Mouse (Mus musculus) lung, postnatal 0 days (tissue): ENCODE measurements around the gene Sart1. TPM values are rescaled to one million over a fixed set of nuclear protein-coding genes. Genes with fewer than 3 reads are reported as not detected.
"Not testable (repeated sequence)": the region's sequence is repeated elsewhere in the genome, so short reads cannot be mapped to it uniquely, and the experiment has no call there.

Experiments
- ATAC-seq: fragments of 200-750 bp; cut with Nextera tagmentation; 2 replicates; pipeline ENCODE4 v1.8.0; 2017; ENCODE audit warnings: moderate library complexity
- DNase-seq: peaks from one replicate; pipeline ENCODE4 v3.0.0-alpha.2; 2016; ENCODE audit warnings: low spot score
- H3K27ac ChIP-seq: fragments of 300-500 bp; sonication (generic); 2 replicates; pipeline ENCODE4 v1.5.1; 2014; ENCODE audit warnings: antibody characterized with exemption, mild to moderate bottlenecking, low read length, mixed read lengths
- H3K27me3 ChIP-seq: fragments of 300-500 bp; sonication (generic); replicated peaks from 2 replicates; pipeline ENCODE4 v1.6.1; 2014; ENCODE audit warnings: low read length, mixed read lengths; ENCODE audit not compliant: insufficient read depth
- H3K36me3 ChIP-seq: fragments of 300-500 bp; sonication (generic); 2 replicates; pipeline ENCODE4 v1.6.1; 2014; ENCODE audit warnings: low read length, mixed read lengths; ENCODE audit not compliant: insufficient read depth
- H3K4me1 ChIP-seq: fragments of 300-500 bp; sonication (generic); 2 replicates; pipeline ENCODE4 v1.6.1; 2014; ENCODE audit warnings: antibody characterized with exemption, low read depth, low read length, mixed read lengths; ENCODE audit not compliant: insufficient read depth
- H3K4me2 ChIP-seq: fragments of 300-500 bp; sonication (generic); replicated peaks from 2 replicates; pipeline ENCODE4 v1.6.1; 2014; ENCODE audit warnings: low read depth, mild to moderate bottlenecking, low read length, moderate library complexity, mixed read lengths
- H3K4me3 ChIP-seq: fragments of 300-500 bp; sonication (generic); 2 replicates; pipeline ENCODE4 v1.5.1; 2014; ENCODE audit warnings: low read depth, low read length
- H3K9ac ChIP-seq: fragments of 300-500 bp; sonication (generic); replicated peaks from 2 replicates; pipeline ENCODE4 v1.6.1; 2014; ENCODE audit warnings: low read depth, mild to moderate bottlenecking
- H3K9me3 ChIP-seq: fragments of 300-500 bp; sonication (generic); 2 replicates; pipeline ENCODE4 v1.6.1; 2016; ENCODE audit warnings: low read length, mixed read lengths
- CTCF ChIP-seq: IDR thresholded peaks from 2 replicates; pipeline ENCODE4 v1.5.1; 2016; ENCODE audit warnings: antibody characterized with exemption, mild to moderate bottlenecking
- EP300 ChIP-seq: IDR thresholded peaks from 2 replicates; pipeline ENCODE4 v1.6.1; 2016; ENCODE audit warnings: antibody characterized with exemption, mild to moderate bottlenecking, control low read depth
- WGBS: fragments of 180-500 bp; shearing (Covaris S2); extraction: QIAGEN DNeasy Blood & Tissue Kit; methylation state at CpG from one replicate; pipeline ENCODE4 v1.1.7; 2014; 5-methylcytosine and 5-hydroxymethylcytosine counted together
- polyA plus RNA-seq: library from polyadenylated mRNA; unstranded; fragments of >200 nt; fragmentation: Nextera tagmentation; extraction: Ambion mirVana; gene quantifications from 2 replicates; pipeline ENCODE4 v1.2.1, GENCODE M21; 2015

The Sart1 gene
- polyA plus RNA-seq, 1 experiment from 2014 or later, result 35.2 TPM

DNA sequence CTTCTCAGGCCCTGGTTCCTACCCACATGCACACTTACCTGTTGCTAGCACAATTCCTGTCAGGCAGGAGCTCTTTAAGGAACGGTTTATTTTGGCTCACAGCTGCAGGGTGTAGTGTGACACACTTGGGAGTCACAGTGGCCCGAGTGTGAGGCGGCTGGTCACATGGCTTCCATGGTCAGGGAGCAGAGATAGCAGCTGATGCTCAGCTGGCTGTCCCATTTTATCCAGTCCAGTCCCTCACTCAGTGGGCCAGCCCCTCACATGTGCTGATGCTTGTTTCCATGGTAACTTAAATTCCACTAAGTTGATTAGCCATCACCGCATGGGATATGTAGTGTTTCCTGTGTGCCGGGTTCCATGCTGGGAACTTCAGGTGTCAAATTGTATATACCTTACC lies 23.5 kb upstream of the Sart1 start:
- no peak for TF ChIP-seq CTCF
- no peak for TF ChIP-seq EP300
- H3K36me3 ChIP-seq, result no peaks in the 10 kb centered on the region
- no peak overlapping the region for H3K9ac ChIP-seq
- H3K9me3 ChIP-seq, result no peaks in the 10 kb centered on the region
- 0 out of 2 replicates have a peak, but pooled peaks cover 9% of the 10 kb centered on the region for H3K4me1 ChIP-seq
- H3K27me3 ChIP-seq, result no peaks in the 10 kb centered on the region
- DNase-seq (no peak), ATAC-seq (no peak)
- H3K4me3 ChIP-seq, result no peak overlapping the region
- no peak overlapping the region for H3K27ac ChIP-seq
- H3K4me2 ChIP-seq, result no peak overlapping the region
- 49% methylated on average over 5 of the region's 5 CpGs for WGBS

DNA sequence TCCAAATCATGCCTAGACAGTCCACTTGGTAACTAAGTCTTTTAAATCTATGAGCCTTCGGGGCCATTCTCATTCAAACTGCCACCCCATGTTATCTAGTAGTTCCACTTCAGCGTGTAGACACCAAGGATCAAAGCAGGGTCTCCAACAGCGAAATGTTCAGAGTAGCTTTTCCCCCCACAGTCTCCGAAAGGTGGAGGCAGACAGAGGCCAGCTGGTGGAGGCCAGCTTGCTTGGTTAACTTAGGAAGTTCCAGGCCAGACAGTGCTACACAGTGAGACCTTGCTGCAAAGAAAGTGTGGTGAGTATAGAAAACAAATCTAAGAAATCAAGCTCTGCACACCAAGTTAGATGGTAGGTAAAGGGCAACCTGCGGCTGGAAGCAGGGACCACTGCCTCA lies 22.1 kb upstream of the Sart1 start:
- Histone ChIP-seq H3K9ac (no peak overlapping the region), H3K9me3 (no peaks in the 10 kb centered on the region), H3K4me2 (no peak overlapping the region), H3K27ac (peak overlapping the region; percentile 51; the same call in 1 of the 2 replicates), H3K36me3 (no peaks in the 10 kb centered on the region), H3K4me3 (no peak overlapping the region), H3K4me1 (0 out of 2 replicates have a peak, but pooled peaks cover 9% of the 10 kb centered on the region), H3K27me3 (no peaks in the 10 kb centered on the region)
- 64% methylated on average over 5 of the region's 5 CpGs for WGBS
- DNase-seq, result no peak
- no peak for TF ChIP-seq EP300
- no peak for TF ChIP-seq CTCF
- no peak for ATAC-seq

DNA sequence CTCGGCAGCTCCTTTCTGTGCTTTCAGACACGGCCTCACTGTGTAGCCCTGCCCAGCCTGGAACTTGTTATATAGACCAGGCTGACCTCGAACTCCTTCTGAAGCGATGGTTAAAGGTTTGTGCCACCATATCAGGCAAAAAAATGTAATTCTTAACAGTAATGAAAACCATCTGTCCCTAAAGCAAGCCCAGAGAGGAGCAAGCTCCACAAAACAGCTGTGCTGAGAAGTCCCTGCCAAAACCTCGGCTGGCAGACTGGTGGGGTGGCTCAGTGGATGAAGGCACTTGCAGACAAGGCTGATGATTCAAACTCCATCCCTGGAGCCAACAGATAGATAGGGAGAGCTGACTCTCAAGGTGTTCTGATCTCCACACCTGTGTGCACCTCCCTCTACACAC lies 20.6 kb upstream of the Sart1 start:
- Histone ChIP-seq H3K36me3 (no peaks in the 10 kb centered on the region), H3K27ac (peak overlapping the region; percentile 99), H3K9ac (no peak overlapping the region), H3K4me2 (no peak overlapping the region), H3K9me3 (no peaks in the 10 kb centered on the region), H3K27me3 (no peaks in the 10 kb centered on the region), H3K4me3 (no peak overlapping the region), H3K4me1 (0 out of 2 replicates have a peak, but pooled peaks cover 5% of the 10 kb centered on the region)
- ATAC-seq (peak; percentile 26), DNase-seq (peak; percentile 79)
- TF ChIP-seq EP300 (no peak), CTCF (no peak)
- whole genome bisulfite sequencing, result 71% methylated on average over 5 of the region's 5 CpGs

DNA sequence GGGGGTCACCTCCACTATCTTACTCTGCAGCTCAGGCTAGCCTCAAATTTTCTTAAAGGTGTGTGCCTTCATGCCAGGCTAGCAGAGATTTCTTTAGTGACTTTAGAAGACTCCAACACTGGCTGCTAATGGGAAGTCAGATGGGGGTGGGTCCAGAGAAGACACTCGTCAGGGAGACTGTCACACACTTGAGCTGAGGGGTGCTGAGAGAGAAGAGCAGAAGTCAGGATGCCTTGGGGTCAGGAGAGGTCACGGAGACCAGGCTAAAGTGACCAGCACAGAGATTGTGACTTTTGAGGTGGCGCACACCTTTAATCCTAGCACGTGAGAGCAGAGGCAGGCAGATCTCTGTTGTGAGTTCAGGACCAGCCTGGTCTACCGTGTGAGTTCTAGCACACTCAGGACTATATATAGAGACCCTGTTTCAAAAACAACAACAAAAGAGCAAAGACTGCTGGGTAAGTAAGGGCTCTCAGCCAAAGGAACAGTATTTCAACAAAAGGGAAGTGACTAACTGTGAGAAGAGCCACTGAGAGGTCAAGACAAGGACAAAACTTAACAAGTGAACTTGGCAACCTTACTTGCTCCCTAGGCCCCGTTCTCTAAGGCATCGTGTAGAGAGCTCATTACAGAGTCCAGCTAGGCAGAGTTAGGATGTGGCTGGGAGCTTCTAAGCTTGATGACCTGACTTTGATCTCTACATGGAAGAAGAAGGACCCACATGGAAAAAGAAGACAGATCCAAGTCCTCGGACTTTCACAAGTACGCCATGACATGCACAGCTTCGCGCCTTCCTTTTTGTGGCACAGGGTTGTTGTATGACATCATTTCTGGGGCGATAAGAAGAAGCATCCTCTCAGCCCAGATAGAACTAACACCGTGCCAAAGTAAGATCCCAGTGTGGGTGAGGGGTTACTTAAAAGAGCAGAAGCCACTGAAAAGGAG lies 19.8 kb upstream of the Sart1 start:
- 58% methylated on average over 13 of the region's 13 CpGs for WGBS
- peak; percentile 92 for DNase-seq

DNA sequence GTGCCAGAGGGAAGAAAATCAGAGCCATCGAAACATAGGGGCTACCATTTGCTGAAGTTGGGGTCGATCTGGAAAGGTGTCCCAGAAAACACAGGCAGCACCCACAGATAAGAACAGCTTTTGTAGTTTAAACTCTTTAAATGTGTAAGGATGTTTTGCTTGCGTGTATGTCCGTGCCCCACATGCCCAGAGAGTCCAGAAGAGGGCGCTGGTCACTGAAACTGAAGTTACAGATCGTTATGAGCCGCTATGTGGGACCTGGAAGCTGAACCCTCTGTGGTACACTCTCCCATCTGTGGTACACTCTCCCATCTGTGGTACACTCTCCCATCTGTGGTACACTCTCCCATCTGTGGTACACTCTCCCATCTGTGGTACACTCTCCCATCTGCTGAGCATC lies 18.6 kb upstream of the Sart1 start:
- WGBS, result 10% methylated on average over 7 of the region's 7 CpGs
- no peaks in the 10 kb centered on the region for H3K27me3 ChIP-seq
- ATAC-seq, result peak; percentile 74

More for the DNA sequence above, 19.8 kb upstream of the Sart1 start:
- H3K36me3 ChIP-seq, result no peaks in the 10 kb centered on the region
- H3K4me2 ChIP-seq, result no peak overlapping the region
- no peak overlapping the region for H3K4me3 ChIP-seq
- H3K9me3 ChIP-seq, result no peaks in the 10 kb centered on the region
- no peaks in the 10 kb centered on the region for H3K27me3 ChIP-seq
- H3K4me1 ChIP-seq, result no peaks in the 10 kb centered on the region
- peak overlapping the region; percentile 99 for H3K27ac ChIP-seq
- no peak overlapping the region for H3K9ac ChIP-seq
- peak; percentile 57; the same call in 1 of the 2 replicates for TF ChIP-seq EP300
- no peak for TF ChIP-seq CTCF
- peak; percentile 43 for ATAC-seq

DNA sequence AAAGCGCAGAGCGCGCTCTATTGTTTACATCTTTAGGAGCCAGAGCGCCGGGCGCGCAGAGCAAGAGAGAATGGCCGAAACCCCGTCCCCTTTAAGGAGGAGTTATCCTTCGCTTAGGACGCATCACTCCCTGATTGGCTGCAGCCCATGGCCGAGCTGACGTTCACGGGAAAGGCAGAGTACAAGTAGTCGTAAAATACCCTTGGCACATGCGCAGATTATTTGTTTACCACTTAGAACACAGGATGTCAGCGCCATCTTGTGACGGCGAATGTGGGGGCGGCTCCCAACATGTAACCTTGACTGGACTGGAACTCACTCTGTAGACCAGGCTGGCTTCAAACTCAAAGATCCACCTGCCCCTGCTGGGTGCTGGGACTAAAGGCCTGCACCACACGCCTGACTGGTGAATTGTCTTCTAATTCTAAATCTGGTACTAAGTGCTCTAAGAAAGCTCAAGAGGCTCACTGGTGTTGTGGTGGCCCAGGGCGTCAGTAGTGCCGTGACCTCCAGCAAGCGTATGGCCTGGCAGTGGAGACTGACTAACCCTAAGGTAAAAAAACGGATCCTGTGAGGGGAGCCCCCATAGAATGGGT lies 18.1 kb upstream of the Sart1 start:
- peak; percentile 71 for ATAC-seq
- peak overlapping the region; percentile 61 for H3K4me3 ChIP-seq
- WGBS, result 26% methylated on average over 22 of the region's 25 CpGs
- not testable (repeated sequence) for H3K36me3 ChIP-seq, H3K9me3 ChIP-seq, H3K4me1 ChIP-seq, H3K27me3 ChIP-seq
- peak overlapping the region; percentile 86 for H3K9ac ChIP-seq
- peak overlapping the region; percentile 74 for H3K4me2 ChIP-seq
- peak overlapping the region; percentile 99 for H3K27ac ChIP-seq
- DNase-seq, result peak; percentile 72
- peak; percentile 19 for TF ChIP-seq CTCF
- 0 out of 2 replicates have a peak, but pooled peaks have one; percentile 41 for TF ChIP-seq EP300

More for the DNA sequence above, 18.6 kb upstream of the Sart1 start:
- DNase-seq, result peak; percentile 90
- H3K4me1 ChIP-seq, result no peaks in the 10 kb centered on the region
- peak overlapping the region; percentile 74 for H3K4me2 ChIP-seq
- H3K4me3 ChIP-seq, result peak overlapping the region; percentile 61
- peak overlapping the region; percentile 86 for H3K9ac ChIP-seq
- peak; percentile 80 for TF ChIP-seq CTCF
- no peak for TF ChIP-seq EP300
- H3K9me3 ChIP-seq, result no peaks in the 10 kb centered on the region
- H3K27ac ChIP-seq, result peak overlapping the region; percentile 99
- no peaks in the 10 kb centered on the region for H3K36me3 ChIP-seq
